Mouse (Mus musculus) MEL (cell line): ENCODE measurements around the gene Nup160. TPM values are rescaled to one million over a fixed set of nuclear protein-coding genes. Genes with fewer than 3 reads are reported as not detected.

Experiments
- DNase-seq: peaks from one replicate; pipeline ENCODE4 v3.0.0; 2011; ENCODE audit warnings: low read depth, low spot score
- H3K27ac ChIP-seq: 2 replicates; pipeline ENCODE4 v1.5.1; 2012; ENCODE audit warnings: low read depth, mild to moderate bottlenecking, control low read depth, low read length, moderate library complexity; ENCODE audit not compliant: control insufficient read depth
- H3K27me3 ChIP-seq, 2 experiments: fragments of 150-350 bp in 1 of 2; sonication (generic) in 1 of 2; 2 replicates each; pipeline ENCODE4 v1.6.1; 2012; ENCODE audit warnings: low read length in 2 of 2, mild to moderate bottlenecking in 2 of 2, improper control_type of control experiment in 1 of 2, moderate library complexity in 1 of 2; ENCODE audit not compliant: insufficient read depth in 2 of 2, control insufficient read depth in 1 of 2
- H3K36me3 ChIP-seq, 2 experiments: 2 replicates each; pipeline ENCODE4 v1.6.1; 2012 to 2014; ENCODE audit warnings: low read length in 2 of 2, improper control_type of control experiment in 1 of 2, inconsistent platforms in 1 of 2, mild to moderate bottlenecking in 1 of 2; ENCODE audit not compliant: insufficient read depth in 2 of 2, control insufficient read depth in 1 of 2
- H3K4me1 ChIP-seq, 2 experiments: fragments of 150-350 bp in 1 of 2; sonication (generic) in 1 of 2; 2 replicates each; pipeline ENCODE4 v1.6.1; 2012; ENCODE audit warnings: low read length in 2 of 2, improper control_type of control experiment in 1 of 2, mild to moderate bottlenecking in 1 of 2; ENCODE audit not compliant: insufficient read depth in 2 of 2, control insufficient read depth in 1 of 2
- H3K4me3 ChIP-seq, 2 experiments: fragments of 150-350 bp in 1 of 2; sonication (generic) in 1 of 2; 2 replicates each; pipeline ENCODE4 v1.5.1; 2012; ENCODE audit warnings: low read depth in 2 of 2, low read length in 2 of 2, mild to moderate bottlenecking in 2 of 2, moderate library complexity in 2 of 2, control low read depth in 1 of 2, improper control_type of control experiment in 1 of 2; ENCODE audit not compliant: control insufficient read depth in 1 of 2, insufficient read depth in 1 of 2
- H3K79me2 ChIP-seq: 2 replicates; pipeline ENCODE4 v1.6.1; 2012; ENCODE audit warnings: mild to moderate bottlenecking, low read length, moderate library complexity; ENCODE audit not compliant: control insufficient read depth, poor library complexity, insufficient read depth
- H3K9ac ChIP-seq: 2 replicates; pipeline ENCODE4 v1.6.1; 2012; ENCODE audit warnings: low read depth, mild to moderate bottlenecking, control low read depth, low read length, moderate library complexity; ENCODE audit not compliant: control insufficient read depth, poor library complexity, severe bottlenecking
- H3K9me3 ChIP-seq: fragments of 150-350 bp; sonication (generic); replicated peaks from 2 replicates; pipeline ENCODE4 v1.6.1; 2012; ENCODE audit warnings: mild to moderate bottlenecking, low read length, improper control_type of control experiment, moderate library complexity; ENCODE audit not compliant: insufficient read depth
- BHLHE40 ChIP-seq: IDR thresholded peaks from 2 replicates; pipeline ENCODE4 v1.6.1; 2012; ENCODE audit warnings: low read depth, mild to moderate bottlenecking, inconsistent platforms, low read length, improper control_type of control experiment, borderline replicate concordance
- CHD1 ChIP-seq: IDR thresholded peaks from 2 replicates; pipeline ENCODE4 v1.6.1; 2012; ENCODE audit warnings: low read depth, mild to moderate bottlenecking, inconsistent platforms, low read length, improper control_type of control experiment
- CHD2 ChIP-seq: IDR thresholded peaks from 2 replicates; pipeline ENCODE4 v1.6.1; 2011; ENCODE audit warnings: low read length, improper control_type of control experiment
- CTCF ChIP-seq, 3 experiments: IDR thresholded peaks in 2 of 3; conservative IDR thresholded peaks in 1 of 3; 2 replicates each; pipeline ENCODE4 v1.5.1; 2011 to 2012; ENCODE audit warnings: low read length in 3 of 3, low read depth in 2 of 3, mild to moderate bottlenecking in 2 of 3, improper control_type of control experiment in 1 of 3, inconsistent platforms in 1 of 3, mixed read lengths in 1 of 3, moderate library complexity in 1 of 3; ENCODE audit not compliant: control insufficient read depth in 1 of 3, insufficient read depth in 1 of 3, poor library complexity in 1 of 3, severe bottlenecking in 1 of 3
- E2F4 ChIP-seq: IDR thresholded peaks from 2 replicates; pipeline ENCODE4 v1.6.1; 2011; ENCODE audit warnings: low read depth, low read length, improper control_type of control experiment, borderline replicate concordance
- ELF1 ChIP-seq: IDR thresholded peaks from 2 replicates; pipeline ENCODE4 v1.6.1; 2014; ENCODE audit warnings: low read depth, mild to moderate bottlenecking, inconsistent platforms, low read length, improper control_type of control experiment, moderate library complexity
- EP300 ChIP-seq, 2 experiments: IDR thresholded peaks; 2 replicates each; pipeline ENCODE4 v1.6.1; 2011; ENCODE audit warnings: improper control_type of control experiment in 2 of 2, low read length in 2 of 2, low read depth in 1 of 2, mild to moderate bottlenecking in 1 of 2
- ETS1 ChIP-seq: IDR thresholded peaks from 2 replicates; pipeline ENCODE4 v1.6.1; 2012; ENCODE audit warnings: low read depth, mild to moderate bottlenecking, inconsistent platforms, low read length, improper control_type of control experiment, moderate library complexity
- GABPA ChIP-seq: IDR thresholded peaks from 2 replicates; pipeline ENCODE4 v1.6.1; 2012; ENCODE audit warnings: low read depth, mild to moderate bottlenecking, inconsistent platforms, low read length, improper control_type of control experiment, moderate library complexity
- HCFC1 ChIP-seq: IDR thresholded peaks from 2 replicates; pipeline ENCODE4 v1.6.1; 2012; ENCODE audit warnings: low read depth, mild to moderate bottlenecking, inconsistent platforms, low read length, improper control_type of control experiment, moderate library complexity
- KAT2A ChIP-seq: conservative IDR thresholded peaks from 2 replicates; pipeline ENCODE4 v1.6.1; 2012; ENCODE audit warnings: low read depth, low read length, improper control_type of control experiment, inconsistent platforms
- MAX ChIP-seq: IDR thresholded peaks from 2 replicates; pipeline ENCODE4 v1.6.1; 2011; ENCODE audit warnings: low read length, improper control_type of control experiment
- MAZ ChIP-seq: IDR thresholded peaks from 2 replicates; pipeline ENCODE4 v1.6.1; 2012; ENCODE audit warnings: low read depth, mild to moderate bottlenecking, inconsistent platforms, low read length, improper control_type of control experiment
- MEF2A ChIP-seq: IDR thresholded peaks from 2 replicates; pipeline ENCODE4 v1.6.1; 2014; ENCODE audit warnings: low read depth, mild to moderate bottlenecking, inconsistent platforms, low read length, improper control_type of control experiment; ENCODE audit not compliant: poor library complexity, insufficient replicate concordance, severe bottlenecking; ENCODE audit errors: extremely low read depth
- MXI1 ChIP-seq: IDR thresholded peaks from 2 replicates; pipeline ENCODE4 v1.6.1; 2011; ENCODE audit warnings: mild to moderate bottlenecking, low read depth, low read length, improper control_type of control experiment
- MYB ChIP-seq: IDR thresholded peaks from 2 replicates; pipeline ENCODE4 v1.6.1; 2011; ENCODE audit warnings: mild to moderate bottlenecking, low read depth, low read length, improper control_type of control experiment
- MYC ChIP-seq: IDR thresholded peaks from 2 replicates; pipeline ENCODE4 v1.6.1; 2011; ENCODE audit warnings: low read depth, mild to moderate bottlenecking, low read length, improper control_type of control experiment, moderate library complexity
- NELFE ChIP-seq: IDR thresholded peaks from 2 replicates; pipeline ENCODE4 v1.6.1; 2011; ENCODE audit warnings: low read depth, low read length, improper control_type of control experiment
- NRF1 ChIP-seq: IDR thresholded peaks from 2 replicates; pipeline ENCODE4 v1.6.1; 2014; ENCODE audit warnings: low read depth, mild to moderate bottlenecking, inconsistent platforms, low read length, improper control_type of control experiment, moderate library complexity; ENCODE audit not compliant: poor library complexity, insufficient read depth, severe bottlenecking
- POLR2A ChIP-seq, 2 experiments: IDR thresholded peaks; 2 replicates each; pipeline ENCODE4 v1.6.1; 2011 to 2012; ENCODE audit warnings: low read length in 2 of 2, mild to moderate bottlenecking in 2 of 2, control low read depth in 1 of 2, improper control_type of control experiment in 1 of 2, low read depth in 1 of 2, moderate library complexity in 1 of 2; ENCODE audit not compliant: control insufficient read depth in 1 of 2, insufficient read depth in 1 of 2, poor library complexity in 1 of 2
- POLR2AphosphoS2 ChIP-seq: IDR thresholded peaks from 2 replicates; pipeline ENCODE4 v1.6.1; 2011; ENCODE audit warnings: low read length, improper control_type of control experiment
- POLR2AphosphoS5 ChIP-seq: IDR thresholded peaks from 2 replicates; pipeline ENCODE4 v1.6.1; 2012; ENCODE audit warnings: low read depth, borderline replicate concordance, mild to moderate bottlenecking, inconsistent platforms, low read length, moderate library complexity, mixed read lengths
- RAD21 ChIP-seq: IDR thresholded peaks from 2 replicates; pipeline ENCODE4 v1.6.1; 2011; ENCODE audit warnings: mild to moderate bottlenecking, low read depth, low read length, improper control_type of control experiment
- RCOR1 ChIP-seq: IDR thresholded peaks from 2 replicates; pipeline ENCODE4 v1.6.1; 2012; ENCODE audit warnings: low read depth, mild to moderate bottlenecking, inconsistent platforms, low read length, improper control_type of control experiment
- SIN3A ChIP-seq: IDR thresholded peaks from 2 replicates; pipeline ENCODE4 v1.6.1; 2012; ENCODE audit warnings: low read length, improper control_type of control experiment, inconsistent platforms
- SMC3 ChIP-seq: IDR thresholded peaks from 2 replicates; pipeline ENCODE4 v1.6.1; 2011; ENCODE audit warnings: low read depth, low read length, improper control_type of control experiment
- TAL1 ChIP-seq: IDR thresholded peaks from 2 replicates; pipeline ENCODE4 v1.6.1; 2012; ENCODE audit warnings: mild to moderate bottlenecking, inconsistent platforms, low read length, moderate library complexity, mixed read lengths
- TBP ChIP-seq: IDR thresholded peaks from 2 replicates; pipeline ENCODE4 v1.8.0; 2011; ENCODE audit warnings: low read depth, low read length, improper control_type of control experiment
- TCF12 ChIP-seq: IDR thresholded peaks from 2 replicates; pipeline ENCODE4 v1.6.1; 2014; ENCODE audit warnings: low read depth, mild to moderate bottlenecking, inconsistent platforms, low read length, improper control_type of control experiment, moderate library complexity
- UBTF ChIP-seq: IDR thresholded peaks from 2 replicates; pipeline ENCODE4 v1.6.1; 2012; ENCODE audit warnings: low read depth, mild to moderate bottlenecking, inconsistent platforms, low read length, improper control_type of control experiment, moderate library complexity, borderline replicate concordance; ENCODE audit not compliant: insufficient read depth
- USF1 ChIP-seq: IDR thresholded peaks from 2 replicates; pipeline ENCODE4 v1.6.1; 2014; ENCODE audit warnings: low read depth, mild to moderate bottlenecking, inconsistent platforms, low read length, improper control_type of control experiment, moderate library complexity
- USF2 ChIP-seq, 2 experiments: IDR thresholded peaks; 2 replicates each; pipeline ENCODE4 v1.6.1; 2011 to 2012; ENCODE audit warnings: improper control_type of control experiment in 2 of 2, low read length in 2 of 2, borderline replicate concordance in 1 of 2, inconsistent platforms in 1 of 2, low read depth in 1 of 2, mild to moderate bottlenecking in 1 of 2; ENCODE audit not compliant: insufficient read depth in 1 of 2
- ZC3H11A ChIP-seq: IDR thresholded peaks from 2 replicates; pipeline ENCODE4 v1.6.1; 2012; ENCODE audit warnings: low read depth, mild to moderate bottlenecking, inconsistent platforms, low read length, improper control_type of control experiment
- ZKSCAN1 ChIP-seq: IDR thresholded peaks from 2 replicates; pipeline ENCODE4 v1.6.1; 2012; ENCODE audit warnings: low read depth, mild to moderate bottlenecking, inconsistent platforms, low read length, improper control_type of control experiment, moderate library complexity
- ZMIZ1 ChIP-seq: IDR thresholded peaks from 2 replicates; pipeline ENCODE4 v1.6.1; 2012; ENCODE audit warnings: low read depth, mild to moderate bottlenecking, inconsistent platforms, low read length, improper control_type of control experiment, moderate library complexity
- ZNF384 ChIP-seq: IDR thresholded peaks from 2 replicates; pipeline ENCODE4 v1.6.1; 2012; ENCODE audit warnings: low read depth, mild to moderate bottlenecking, inconsistent platforms, low read length, improper control_type of control experiment
- polyA plus RNA-seq, 2 experiments: library from polyadenylated mRNA; stranded (reverse) in 1 of 2; unstranded in 1 of 2; fragments of >175 nt in 1 of 2; fragments of >200 nt in 1 of 2; gene quantifications; 2 replicates each; pipeline versions ENCODE4 v1.2.1 to v1.2.4; 2012; ENCODE audit warnings: low replicate concordance in 2 of 2, low read depth in 1 of 2; ENCODE audit not compliant: insufficient read length in 2 of 2, insufficient read depth in 1 of 2, missing spikeins in 1 of 2
- total RNA-seq: library from RNA; depleted of rRNA; stranded (reverse); fragments of 300-350 nt; gene quantifications from 2 replicates; pipeline ENCODE4 v1.2.3, GENCODE M21; 2012

Nup160 gene
- total and polyA plus RNA-seq, 3 experiments, result 43.8 to 91.4 (median 63.8) TPM

DNA sequence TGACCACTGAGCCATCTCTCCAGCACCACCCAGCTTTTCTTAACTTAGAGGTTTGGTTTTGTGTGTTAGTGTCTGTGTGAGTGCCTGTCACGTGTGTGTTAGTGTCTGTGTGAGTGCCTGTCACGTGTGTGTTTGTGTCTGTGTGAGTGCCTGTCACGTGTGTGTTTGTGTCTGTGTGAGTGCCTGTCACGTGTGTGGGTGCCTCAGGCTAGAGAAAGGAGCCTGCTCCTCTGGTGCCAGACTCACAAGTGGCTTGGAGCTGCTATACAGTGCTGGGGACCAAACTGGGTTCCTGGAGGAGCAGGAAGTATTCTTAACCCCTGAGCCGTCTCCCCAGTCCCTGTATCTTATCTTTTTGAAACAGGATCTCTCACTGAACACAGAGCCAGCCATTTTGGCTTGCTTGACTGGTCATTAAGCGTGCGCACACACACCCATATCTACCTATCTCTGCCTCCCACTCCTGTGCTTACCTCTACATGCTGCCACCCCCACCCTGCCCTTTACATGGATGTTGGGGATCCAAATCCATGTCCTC, 38.6 kb downstream of the Nup160 start:
- Histone ChIP-seq H3K27ac (peak overlapping the region; percentile 93), H3K79me2 (0 out of 2 replicates have a peak, but pooled peaks cover 2% of the 10 kb centered on the region), H3K4me1 (peaks cover 10 to 11% of the 10 kb centered on the region in 2 experiments), H3K9ac (peak overlapping the region; percentile 33), H3K4me3 (no peak overlapping the region), H3K27me3 (no peaks in the 10 kb centered on the region), H3K36me3 (peaks cover 21 to 42% of the 10 kb centered on the region in 2 experiments), H3K9me3 (no peaks in the 10 kb centered on the region)
- DNase-seq, result peak; percentile 91
- TF ChIP-seq CHD2, result 0 out of 2 replicates have a peak, but pooled peaks have one; percentile 20
- no peak for TF ChIP-seq E2F4
- TF ChIP-seq MYC, result peak; percentile 74
- TF ChIP-seq EP300 (IDR thresholded peaks at IDR 0.05; ENCODE audit: low read depth in 1 of 2, low read length in 2 of 2), result peak; percentile 94 to 95
- no peak for TF ChIP-seq NELFE
- TF ChIP-seq POLR2AphosphoS2, result no peak
- peak; percentile 27 to 83; a peak in 3 of 4 replicates for TF ChIP-seq USF2 (IDR thresholded peaks at IDR 0.05; ENCODE audit: borderline replicate concordance in 1 of 2, insufficient read depth in 1 of 2, low read depth in 1 of 2, low read length in 2 of 2)
- no peak for TF ChIP-seq RAD21
- 0 out of 2 replicates have a peak, but pooled peaks have one; percentile 43 for TF ChIP-seq ZMIZ1
- TF ChIP-seq UBTF, result no peak
- no peak for TF ChIP-seq POLR2AphosphoS5
- no peak for TF ChIP-seq ZKSCAN1
- no peak for TF ChIP-seq MEF2A
- TF ChIP-seq KAT2A, result no peak
- TF ChIP-seq BHLHE40, result peak; percentile 92
- TF ChIP-seq MAZ, result peak; percentile 67; the same call in 1 of the 2 replicates
- TF ChIP-seq HCFC1, result peak; percentile 36; the same call in 1 of the 2 replicates
- peak; percentile 94 for TF ChIP-seq MAX
- no peak for TF ChIP-seq GABPA
- peak; percentile 81 for TF ChIP-seq RCOR1
- TF ChIP-seq ZC3H11A, result no peak
- TF ChIP-seq MXI1, result peak; percentile 94
- TF ChIP-seq SMC3, result no peak
- TF ChIP-seq CHD1, result no peak
- peak; percentile 56 for TF ChIP-seq ELF1
- TF ChIP-seq ETS1, result peak; percentile 63; the same call in 1 of the 2 replicates
- peak; percentile 31; the same call in 1 of the 2 replicates for TF ChIP-seq MYB
- peak; percentile 95 for TF ChIP-seq TAL1
- TF ChIP-seq ZNF384, result no peak
- peak; percentile 59; the same call in 1 of the 2 replicates for TF ChIP-seq SIN3A
- peak; percentile 92 for TF ChIP-seq USF1
- TF ChIP-seq TCF12, result peak; percentile 96
- peak in 1 of 2 experiments; percentile 55; a peak in 2 of 4 replicates for TF ChIP-seq POLR2A (IDR thresholded peaks at IDR 0.05; ENCODE audit: control insufficient read depth in 1 of 2, insufficient read depth in 1 of 2, low read depth in 1 of 2, low read length in 2 of 2, poor library complexity in 1 of 2)
- 0 out of 2 replicates have a peak, but pooled peaks have one; percentile 14 for TF ChIP-seq TBP
- TF ChIP-seq CTCF (IDR thresholded peaks at IDR 0.05 in 2 of 3, conservative IDR thresholded peaks at IDR 0.05 in 1 of 3; ENCODE audit: control insufficient read depth in 1 of 3, insufficient read depth in 1 of 3, low read depth in 2 of 3, low read length in 3 of 3, poor library complexity in 1 of 3, severe bottlenecking in 1 of 3), result no peak
- TF ChIP-seq NRF1, result 0 out of 2 replicates have a peak, but pooled peaks have one; percentile 48
